Mouse (Mus musculus) neural tube, embryonic 11.5 days (tissue): Measurements from ENCODE around the gene Rspo3. TPM values are rescaled to one million over a fixed set of nuclear protein-coding genes. Genes with fewer than 3 reads are reported as not detected.

Experiments used
- ATAC-seq: fragments of 200-750 bp; cut with Nextera tagmentation; 2 replicates; pipeline ENCODE4 v1.8.0; 2017; ENCODE audit warnings: moderate number of reproducible peaks, mild to moderate bottlenecking, moderate TSS enrichment, moderate library complexity; ENCODE audit not compliant: insufficient read depth, low FRiP score, low TSS enrichment
- DNase-seq: peaks from one replicate; pipeline ENCODE4 v3.0.0-alpha.2; 2015; ENCODE audit warnings: low spot score
- H3K27ac ChIP-seq: fragments of 300-500 bp; sonication (generic); 2 replicates; pipeline ENCODE4 v1.5.1; 2014; ENCODE audit warnings: low read depth, mild to moderate bottlenecking, low read length
- H3K27me3 ChIP-seq: fragments of 300-500 bp; sonication (generic); 2 replicates; pipeline ENCODE4 v1.6.1; 2014; ENCODE audit warnings: mild to moderate bottlenecking, low read length, mixed read lengths; ENCODE audit not compliant: control insufficient read depth, insufficient read depth
- H3K36me3 ChIP-seq: fragments of 300-500 bp; sonication (generic); 2 replicates; pipeline ENCODE4 v1.6.1; 2014; ENCODE audit warnings: mild to moderate bottlenecking, low read length, moderate library complexity, mixed read lengths; ENCODE audit not compliant: control insufficient read depth, insufficient read depth
- H3K4me1 ChIP-seq: fragments of 300-500 bp; sonication (generic); 2 replicates; pipeline ENCODE4 v1.6.1; 2014; ENCODE audit warnings: low read length, mixed read lengths; ENCODE audit not compliant: control insufficient read depth, insufficient read depth
- H3K4me2 ChIP-seq: fragments of 300-500 bp; sonication (generic); 2 replicates; pipeline ENCODE4 v1.6.1; 2014; ENCODE audit warnings: low read depth, mild to moderate bottlenecking, moderate library complexity
- H3K4me3 ChIP-seq: fragments of 300-500 bp; sonication (generic); 2 replicates; pipeline ENCODE4 v1.5.1; 2014; ENCODE audit warnings: low read depth, low read length
- H3K9ac ChIP-seq: fragments of 300-500 bp; sonication (generic); 2 replicates; pipeline ENCODE4 v1.6.1; 2014; ENCODE audit warnings: mild to moderate bottlenecking, low read length
- H3K9me3 ChIP-seq: fragments of 300-500 bp; sonication (generic); 2 replicates; pipeline ENCODE4 v1.6.1; 2016; ENCODE audit warnings: low read length; ENCODE audit not compliant: control insufficient read depth
- WGBS: fragments of 180-500 bp; shearing (Covaris S2); extraction: QIAGEN DNeasy Blood & Tissue Kit; methylation state at CpG from one replicate; pipeline ENCODE4 v1.1.7; 2014; 5-methylcytosine and 5-hydroxymethylcytosine counted together
- polyA plus RNA-seq: library from polyadenylated mRNA; unstranded; fragments of >200 nt; fragmentation: Nextera tagmentation; extraction: Ambion mirVana; gene quantifications from 2 replicates; pipeline ENCODE4 v1.2.1, GENCODE M21; 2014

The Rspo3 gene
- polyA plus RNA-seq: 6.9 and 8.3 TPM in 2 replicates

DNA sequence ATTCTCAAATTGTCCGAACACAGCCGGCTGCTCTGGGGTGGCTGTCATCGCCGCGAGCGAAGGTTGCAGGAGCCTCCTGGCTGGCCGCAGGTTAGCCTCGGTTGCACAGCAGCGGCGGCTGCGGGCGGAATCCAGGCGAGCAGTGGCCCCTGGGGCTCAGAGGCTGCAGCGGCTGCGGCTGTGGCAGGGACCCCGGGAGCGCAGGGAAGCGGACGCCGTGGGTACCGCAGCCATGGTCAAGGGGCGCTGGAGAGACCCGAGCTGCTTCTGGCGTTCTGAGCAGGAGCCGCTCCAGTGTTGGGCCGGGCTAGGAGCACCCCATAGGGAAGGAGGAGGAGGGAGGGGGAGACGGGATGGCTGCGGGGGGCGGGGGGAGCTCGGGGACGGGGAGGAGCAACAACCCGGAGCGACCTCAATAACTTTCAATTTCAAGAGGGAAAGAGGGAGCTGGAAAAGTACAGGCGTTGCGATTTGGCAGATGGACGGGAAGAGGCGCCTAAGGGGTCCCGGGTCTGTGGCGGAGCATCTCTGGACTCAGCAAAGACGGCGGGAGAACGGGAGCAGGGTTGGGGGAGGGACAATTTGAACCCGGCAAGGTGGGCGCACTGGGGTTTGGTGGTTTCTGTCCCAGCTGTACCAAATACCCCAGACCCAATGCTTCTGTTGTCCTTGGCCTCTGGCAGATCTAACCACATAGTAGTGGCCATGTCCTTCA is at the start of gene Rspo3:
Gene Rspo3 (minus strand): TSS at position 322 of the 715 bp plus-strand sequence.
- Histone ChIP-seq H3K36me3 (no peaks in the 10 kb centered on the region), H3K9me3 (no peaks in the 10 kb centered on the region), H3K27ac (no peak within 1 kb of the TSS), H3K4me1 (no peaks in the 10 kb centered on the region), H3K4me3 (peak within 1 kb of the TSS; percentile 45), H3K27me3 (peaks cover 10% of the 10 kb centered on the region), H3K4me2 (peak within 1 kb of the TSS; percentile 94), H3K9ac (peak within 1 kb of the TSS; percentile 50)
- DNase-seq: peak; percentile 76
- peak; percentile 74 for ATAC-seq
- WGBS: under 1% methylated on average over 43 of the region's 44 CpGs

DNA sequence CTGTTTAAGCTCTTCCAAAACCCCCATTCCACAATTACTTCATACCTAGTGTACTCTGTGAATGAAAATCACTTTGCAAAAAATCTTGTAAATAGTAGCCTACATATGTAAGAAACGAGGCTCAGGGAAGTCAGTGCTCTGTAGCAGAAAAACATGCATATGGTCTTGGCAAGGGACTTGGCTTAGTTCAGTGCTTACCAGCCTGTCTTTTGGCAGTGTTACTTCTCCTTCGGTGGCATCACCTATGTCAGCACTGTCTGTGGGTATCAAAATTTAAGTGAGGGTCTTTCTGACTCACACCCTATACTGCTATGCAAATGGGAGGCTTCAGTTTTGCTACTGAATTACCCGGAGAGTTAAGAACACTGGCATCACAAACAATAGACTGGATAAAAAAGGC is 46.3 kb upstream of the Rspo3 start:
- DNase-seq: no peak

DNA sequence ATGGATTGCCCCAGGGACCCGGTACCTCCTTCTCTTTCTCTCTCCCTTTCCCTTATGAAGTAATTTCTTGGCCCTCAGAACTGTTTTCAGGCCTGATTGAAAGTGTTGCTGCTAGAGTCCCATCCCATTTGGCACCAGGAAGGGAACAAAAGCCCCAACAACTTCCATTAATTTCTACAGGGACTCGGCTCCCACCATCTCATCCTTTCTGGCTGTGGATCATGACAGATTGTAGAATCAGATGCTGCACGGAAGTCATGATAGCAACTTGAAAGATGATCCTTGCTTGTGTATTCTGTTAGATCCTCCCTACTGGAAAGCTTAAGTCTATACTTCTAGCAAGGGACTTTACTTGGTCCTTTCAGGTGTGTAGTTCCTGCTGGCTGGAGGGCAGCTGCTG is 45.8 kb upstream of the Rspo3 start:
- no peak overlapping the region for H3K27ac ChIP-seq
- no peak overlapping the region for H3K9ac ChIP-seq
- H3K27me3 ChIP-seq: no peaks in the 10 kb centered on the region
- H3K9me3 ChIP-seq: no peaks in the 10 kb centered on the region
- H3K4me2 ChIP-seq: no peak overlapping the region
- no peak overlapping the region for H3K4me3 ChIP-seq
- no peaks in the 10 kb centered on the region for H3K36me3 ChIP-seq
- DNase-seq (no peak), ATAC-seq (no peak)
- 75% methylated on average over 3 of the region's 3 CpGs for WGBS
- no peaks in the 10 kb centered on the region for H3K4me1 ChIP-seq

More for the DNA sequence above, 46.3 kb upstream of the Rspo3 start:
- no peak for ATAC-seq
- WGBS: 74% methylated on average over 3 of the region's 3 CpGs
- Histone ChIP-seq H3K4me1 (no peaks in the 10 kb centered on the region), H3K9ac (no peak overlapping the region), H3K27me3 (no peaks in the 10 kb centered on the region), H3K4me3 (no peak overlapping the region), H3K4me2 (no peak overlapping the region), H3K36me3 (no peaks in the 10 kb centered on the region), H3K27ac (no peak overlapping the region), H3K9me3 (no peaks in the 10 kb centered on the region)

DNA sequence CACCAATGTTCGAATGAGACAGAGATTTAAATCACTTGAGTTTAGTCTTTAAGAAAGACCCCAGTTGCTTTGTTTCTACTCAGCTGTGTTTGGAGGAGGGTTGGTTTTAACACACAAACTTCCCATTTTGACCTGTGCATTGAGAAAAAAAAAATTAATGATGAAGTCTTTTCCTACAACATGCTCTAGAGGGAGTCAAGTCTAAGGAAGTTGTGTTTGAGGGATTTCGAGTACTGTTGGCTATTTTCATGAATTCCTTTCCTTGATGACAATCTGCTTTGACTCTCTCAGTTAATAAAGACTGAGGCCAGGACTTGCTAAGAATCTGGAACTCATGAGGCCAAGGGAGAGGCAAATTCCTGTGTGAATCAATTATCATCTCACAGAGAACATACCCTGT is 20.3 kb upstream of the Rspo3 start:
- H3K4me1 ChIP-seq: no peaks in the 10 kb centered on the region
- no peak for DNase-seq
- no peaks in the 10 kb centered on the region for H3K36me3 ChIP-seq
- ATAC-seq: no peak
- no peak overlapping the region for H3K4me2 ChIP-seq
- no peak overlapping the region for H3K9ac ChIP-seq
- no peak overlapping the region for H3K4me3 ChIP-seq
- no peaks in the 10 kb centered on the region for H3K27me3 ChIP-seq
- no peak overlapping the region for H3K27ac ChIP-seq
- H3K9me3 ChIP-seq: no peaks in the 10 kb centered on the region
- 49% methylated on average over 2 of the region's 2 CpGs for WGBS

DNA sequence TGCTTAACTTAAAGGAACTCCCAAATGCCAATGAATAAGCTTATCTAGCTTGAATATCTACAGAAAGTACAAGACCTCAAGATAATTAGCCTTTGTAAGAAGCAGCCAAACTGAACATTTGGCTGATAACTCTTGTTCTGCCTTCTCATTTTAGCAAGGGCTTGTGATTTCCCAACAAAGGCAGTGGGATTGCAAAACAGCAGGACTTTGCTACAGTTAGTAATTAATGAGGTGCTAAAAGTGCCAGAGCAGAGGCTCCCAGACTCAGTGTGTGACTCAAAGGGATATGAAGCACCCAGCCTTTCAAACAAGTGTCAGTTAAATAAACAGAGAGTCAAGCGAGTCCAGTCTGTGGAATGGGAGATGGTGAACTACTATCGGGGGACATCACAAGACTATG is 18.7 kb upstream of the Rspo3 start:
- no peak overlapping the region for H3K9ac ChIP-seq
- 17% methylated on average over 2 of the region's 2 CpGs for WGBS

DNA sequence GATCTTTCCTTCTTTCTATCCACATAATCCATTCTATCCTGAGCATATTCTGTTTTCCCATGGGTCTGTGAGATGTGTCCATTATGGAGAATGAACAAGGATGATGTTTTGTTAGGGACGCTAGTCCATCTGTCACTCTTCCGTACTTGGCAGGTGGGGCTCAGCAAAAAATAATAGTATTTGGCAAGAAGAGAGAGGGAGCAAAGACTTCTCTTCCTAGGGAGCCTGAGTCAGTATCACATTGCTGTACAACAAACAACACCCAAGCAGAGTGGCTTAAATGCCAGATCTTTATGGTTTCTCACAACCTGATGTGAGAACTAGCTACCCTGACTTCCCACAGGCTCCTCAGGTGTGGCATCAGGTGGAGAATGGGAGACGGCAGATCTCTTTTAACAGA is 7.3 kb upstream of the Rspo3 start:
- Histone ChIP-seq H3K4me3 (no peak overlapping the region), H3K36me3 (no peaks in the 10 kb centered on the region), H3K27me3 (no peaks in the 10 kb centered on the region), H3K9me3 (no peaks in the 10 kb centered on the region), H3K4me1 (no peaks in the 10 kb centered on the region), H3K4me2 (no peak overlapping the region), H3K9ac (no peak overlapping the region), H3K27ac (no peak overlapping the region)
- ATAC-seq (no peak), DNase-seq (no peak)
- 92% methylated on average over 3 of the region's 3 CpGs for WGBS

More for the DNA sequence above, 18.7 kb upstream of the Rspo3 start:
- Histone ChIP-seq H3K27ac (no peak overlapping the region), H3K36me3 (no peaks in the 10 kb centered on the region), H3K4me3 (no peak overlapping the region), H3K4me1 (no peaks in the 10 kb centered on the region), H3K27me3 (no peaks in the 10 kb centered on the region), H3K9me3 (no peaks in the 10 kb centered on the region), H3K4me2 (no peak overlapping the region)
- no peak for ATAC-seq
- no peak for DNase-seq

DNA sequence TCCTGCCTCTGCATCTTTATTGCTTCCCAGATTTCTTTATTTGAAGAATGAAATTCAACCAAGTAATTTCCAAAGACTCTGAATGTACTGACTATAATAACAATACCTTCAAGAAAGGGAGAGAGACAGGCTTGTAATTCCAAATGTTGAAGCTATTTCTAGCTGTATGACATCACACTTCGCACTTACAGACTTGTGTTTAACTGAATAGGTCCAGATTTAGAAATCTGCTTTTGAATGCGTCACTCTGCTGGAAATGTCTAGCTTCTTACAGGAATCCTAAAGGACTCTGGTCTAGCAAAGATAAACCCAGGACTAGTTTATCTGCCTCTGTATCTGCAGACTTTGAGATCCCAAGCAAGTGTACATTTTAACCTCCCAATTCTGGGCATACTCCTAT is 3.8 kb upstream of the Rspo3 start:
- 92% methylated on average over 2 of the region's 2 CpGs for WGBS
- peaks cover 4% of the 10 kb centered on the region for H3K27me3 ChIP-seq
- H3K27ac ChIP-seq: no peak overlapping the region
- no peaks in the 10 kb centered on the region for H3K9me3 ChIP-seq
- ATAC-seq: no peak
- DNase-seq: no peak
- no peak overlapping the region for H3K4me2 ChIP-seq
- H3K4me1 ChIP-seq: no peaks in the 10 kb centered on the region
- no peak overlapping the region for H3K9ac ChIP-seq
- H3K36me3 ChIP-seq: no peaks in the 10 kb centered on the region
- no peak overlapping the region for H3K4me3 ChIP-seq

DNA sequence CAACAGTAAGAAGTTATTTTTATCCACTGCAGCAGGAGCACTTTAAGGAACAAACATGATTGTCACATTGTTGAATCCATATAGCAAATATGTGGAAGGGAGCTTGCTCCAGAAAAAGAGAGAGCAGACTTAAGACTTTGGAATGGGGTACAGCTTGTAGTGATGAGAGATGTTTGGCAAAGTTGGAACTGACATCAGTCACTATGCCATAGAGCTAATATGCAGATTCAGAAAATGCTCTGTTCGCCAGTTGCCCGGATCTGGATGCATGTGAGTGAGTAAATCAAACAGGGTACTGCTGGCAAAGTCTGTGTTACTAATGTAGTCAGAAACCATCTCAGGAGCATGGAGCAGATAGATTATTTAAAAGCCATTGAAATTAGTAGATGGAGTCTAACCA is 3.1 kb upstream of the Rspo3 start:
- Histone ChIP-seq H3K27ac (no peak overlapping the region), H3K4me1 (no peaks in the 10 kb centered on the region), H3K9me3 (no peaks in the 10 kb centered on the region), H3K4me2 (no peak overlapping the region), H3K27me3 (peaks cover 8% of the 10 kb centered on the region), H3K4me3 (no peak overlapping the region), H3K36me3 (no peaks in the 10 kb centered on the region), H3K9ac (no peak overlapping the region)
- WGBS: 90% methylated on average over 2 of the region's 2 CpGs
- no peak for ATAC-seq
- DNase-seq: no peak

DNA sequence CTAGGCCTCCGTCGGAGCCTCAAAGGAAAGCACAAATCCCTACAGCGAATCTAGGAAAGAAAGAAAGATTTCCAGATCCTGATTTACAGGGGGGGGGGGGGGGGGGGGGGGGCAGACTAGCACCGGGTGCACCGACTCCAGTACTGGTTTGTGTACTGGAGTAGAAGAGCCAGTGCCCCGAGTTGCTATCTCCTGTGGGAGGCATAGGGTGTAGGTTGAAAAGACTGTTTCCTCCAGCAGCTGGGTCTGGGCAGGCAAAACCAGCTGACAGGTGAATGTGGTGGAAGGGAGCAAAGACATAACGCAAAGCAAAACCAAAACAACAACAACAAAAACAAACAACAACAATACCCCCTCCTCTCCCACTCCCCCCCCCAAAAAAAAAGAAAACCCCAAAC is 838 bp downstream of the Rspo3 start:
- no peak overlapping the region for H3K27ac ChIP-seq
- peak overlapping the region; percentile 45 for H3K4me3 ChIP-seq
- no peak overlapping the region for H3K9ac ChIP-seq
- H3K36me3 ChIP-seq: no peaks in the 10 kb centered on the region
- peak overlapping the region; percentile 94 for H3K4me2 ChIP-seq
- H3K4me1 ChIP-seq: no peaks in the 10 kb centered on the region
- H3K27me3 ChIP-seq: peaks cover 10% of the 10 kb centered on the region
- no peaks in the 10 kb centered on the region for H3K9me3 ChIP-seq
- 0% methylated on average over 7 of the region's 7 CpGs for WGBS
- ATAC-seq (0 out of 2 replicates have a peak, but pooled peaks have one; percentile 33), DNase-seq (no peak)
